Mouse (Mus musculus) CD4-positive, CD25-positive, alpha-beta regulatory T cell, adult 2 months (primary cell): ENCODE data around the gene Prpf3.
"Not testable (repeated sequence)": the region's sequence is repeated elsewhere in the genome, so short reads cannot be mapped to it uniquely, and the experiment has no call there.

ENCODE experiments used
- DNase-seq: peaks from one replicate; pipeline ENCODE4 v3.0.0-alpha.2; 2012; ENCODE audit warnings: low read depth, low spot score

The Prpf3 gene

GRCm38 (mm10) chr3:95881979-95882815, 26.5 kb upstream of the Prpf3 start, which contains the start of gene Ciart:
Gene Ciart (minus strand): TSS chr3:95882251.
- DNase-seq = peak; percentile 96

- DNase-seq = no peak
These were observed 23.4 kb upstream of the Prpf3 start for GRCm38 (mm10) chr3:95879063-95879462.

- DNase-seq = no peak
These were observed 16.4 kb upstream of the Prpf3 start for GRCm38 (mm10) chr3:95872048-95872447.

DNA sequence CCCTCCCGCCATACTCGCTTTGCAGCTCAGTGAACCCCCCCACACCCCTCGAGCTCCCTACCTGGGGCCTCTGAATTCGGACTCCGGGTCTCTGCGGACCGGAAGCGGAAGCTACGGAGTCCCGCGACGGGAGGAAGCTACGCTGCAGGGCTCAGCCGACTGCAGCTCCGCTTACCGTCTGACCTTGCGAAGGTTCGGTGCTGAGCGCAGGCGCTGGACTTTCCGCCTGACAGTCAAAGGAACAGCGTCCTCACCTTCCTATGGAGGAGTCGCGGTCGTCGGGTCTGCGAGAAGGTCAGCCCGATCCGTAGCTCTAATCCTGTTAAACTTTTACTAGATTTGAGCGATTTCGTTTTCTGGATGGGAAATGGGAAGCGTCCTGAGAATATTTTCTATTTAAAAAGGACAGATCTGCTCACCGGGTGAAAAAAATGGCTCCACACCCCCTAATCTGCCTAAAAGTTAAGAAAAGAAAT, 15.7 kb upstream of the Prpf3 start, which contains the start of gene Mrps21:
Gene Mrps21 (minus strand): TSS at position 128 of the 476 bp plus-strand sequence.
- DNase-seq = peak; percentile 86

DNA sequence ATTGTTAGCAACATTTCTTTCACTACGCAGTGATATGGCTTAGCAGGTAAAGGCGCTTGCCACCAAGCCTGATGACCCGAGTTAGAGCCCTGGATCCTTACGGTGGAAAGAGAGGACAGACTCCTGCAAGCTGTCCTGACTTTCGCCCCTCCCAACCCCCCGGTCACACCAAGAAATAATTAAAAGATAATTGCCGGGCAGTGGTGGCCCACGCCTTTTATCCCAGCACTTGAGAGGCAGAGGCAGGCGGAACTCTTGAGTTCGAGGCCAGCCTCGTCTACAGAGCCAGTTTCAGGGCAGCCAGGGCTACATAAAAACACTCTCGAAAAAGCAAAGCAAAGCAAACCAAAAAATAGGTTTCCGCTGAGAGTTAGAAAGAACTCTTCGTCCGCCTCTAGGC, 15.3 kb upstream of the Prpf3 start:
- DNase-seq = no peak

GRCm38 (mm10) chr3:95867408-95867807, 11.7 kb upstream of the Prpf3 start:
- no peak for DNase-seq

- no peak for DNase-seq
These were observed 10.4 kb upstream of the Prpf3 start for GRCm38 (mm10) chr3:95866071-95866470.

DNA sequence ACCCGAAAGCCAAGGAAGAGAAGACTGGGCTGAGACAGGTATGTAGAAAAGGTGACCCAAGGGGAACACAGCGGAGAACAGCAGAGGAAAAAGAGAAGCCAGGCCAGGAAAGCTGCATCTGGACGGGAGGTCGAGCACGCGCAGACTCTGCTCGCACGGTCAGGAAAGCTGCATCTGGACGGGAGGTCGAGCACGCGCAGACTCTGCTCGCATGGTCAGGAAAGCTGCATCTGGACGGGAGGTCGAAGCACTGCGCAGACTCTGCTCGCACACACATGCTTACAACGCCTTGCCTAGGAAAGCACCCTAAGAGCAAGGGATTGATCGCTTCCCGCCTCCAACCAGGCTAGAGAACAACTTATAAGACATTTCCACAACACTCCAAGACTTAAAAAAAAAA, 9.9 kb upstream of the Prpf3 start:
- DNase-seq = no peak

- no peak for DNase-seq
These were observed 9.4 kb upstream of the Prpf3 start for GRCm38 (mm10) chr3:95865050-95865449.

GRCm38 (mm10) chr3:95863578-95863977, 7.9 kb upstream of the Prpf3 start:
- DNase-seq = no peak

GRCm38 (mm10) chr3:95861796-95862195, 6.1 kb upstream of the Prpf3 start:
- peak; percentile 89 for DNase-seq

DNA sequence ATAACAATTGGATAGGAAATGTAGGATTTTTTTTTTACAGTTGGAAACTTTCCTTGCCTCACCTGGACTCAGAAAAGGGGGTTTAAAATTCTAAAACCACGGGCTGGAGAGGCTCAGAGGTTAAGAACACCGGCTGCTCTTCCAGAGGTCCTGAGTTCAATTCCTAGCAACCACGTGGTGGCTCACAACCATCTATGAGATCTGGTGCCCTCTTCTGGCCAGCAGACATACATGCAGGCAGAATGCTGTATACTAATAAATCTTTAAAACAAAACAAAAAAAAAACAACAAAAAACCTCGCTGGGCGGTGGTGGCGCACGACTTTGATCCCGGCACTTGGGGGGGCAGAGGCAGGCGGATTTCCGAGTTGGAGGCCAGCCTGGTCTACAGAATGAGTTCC, 5.5 kb upstream of the Prpf3 start:
- peak; percentile 76 for DNase-seq

- peak; percentile 48 for DNase-seq
These were observed 4.6 kb upstream of the Prpf3 start for GRCm38 (mm10) chr3:95860323-95860722.

GRCm38 (mm10) chr3:95858278-95858677, 2.6 kb upstream of the Prpf3 start:
- not testable (repeated sequence) for DNase-seq

- DNase-seq = not testable (repeated sequence)
These were observed 1.4 kb upstream of the Prpf3 start for GRCm38 (mm10) chr3:95857050-95857449.

GRCm38 (mm10) chr3:95856115-95856514, 430 bp upstream of the Prpf3 start:
- DNase-seq = no peak

DNA sequence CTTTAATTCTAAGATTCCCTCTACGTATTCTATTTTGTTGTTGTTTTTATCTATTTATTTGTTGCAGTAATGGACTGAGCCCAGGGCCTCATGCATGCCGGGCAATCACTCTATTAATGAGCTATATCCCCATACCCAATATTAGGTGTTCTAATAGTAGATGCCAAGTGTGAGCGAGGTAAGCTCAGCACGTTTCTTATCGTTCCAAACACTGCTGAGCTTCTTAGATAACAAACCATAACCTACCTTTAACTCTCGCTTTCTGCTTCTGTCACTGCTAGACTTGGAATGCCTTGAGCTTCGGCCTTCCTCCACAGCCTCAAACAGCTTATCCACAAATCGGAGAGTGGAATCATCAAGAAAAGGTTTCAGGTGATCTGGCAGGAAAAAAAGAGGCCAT, 4.4 kb downstream of the Prpf3 start:
- DNase-seq = no peak

- DNase-seq = no peak
These were observed 5.1 kb downstream of the Prpf3 start for GRCm38 (mm10) chr3:95850611-95851010.

DNA sequence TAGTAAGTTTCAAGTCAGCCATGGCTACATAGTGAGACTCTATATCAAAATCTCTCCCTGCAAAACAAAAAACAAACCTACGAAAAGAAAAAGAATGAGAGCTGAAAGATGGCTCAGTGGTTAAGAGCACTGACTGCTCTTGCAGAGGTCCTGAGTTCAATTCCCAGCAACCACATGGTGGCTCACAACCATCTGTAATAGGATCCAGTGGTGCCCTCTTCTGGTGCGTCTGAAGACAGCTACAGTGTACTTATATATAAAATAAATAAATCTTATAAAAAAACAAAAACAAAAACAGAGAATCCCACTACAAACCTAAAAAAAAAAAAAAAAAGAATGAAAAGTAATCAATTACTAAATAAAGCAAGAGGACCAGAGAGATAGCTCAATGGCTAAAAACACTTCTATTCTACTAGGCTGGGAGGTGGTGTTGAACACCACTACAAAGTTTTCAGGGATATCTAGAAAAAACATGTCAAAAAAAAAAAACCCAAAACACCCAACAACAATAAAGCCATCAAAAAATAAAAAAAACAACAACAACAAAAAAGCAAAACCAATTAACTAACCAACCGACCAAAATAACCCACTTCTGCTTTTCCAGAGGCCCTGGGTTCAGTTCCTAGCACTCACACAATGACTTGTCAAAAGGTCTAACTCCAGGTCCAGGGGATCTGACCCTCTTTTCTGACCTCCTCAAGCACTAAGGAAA, 13.0 kb downstream of the Prpf3 start:
- peak; percentile 46 for DNase-seq

DNA sequence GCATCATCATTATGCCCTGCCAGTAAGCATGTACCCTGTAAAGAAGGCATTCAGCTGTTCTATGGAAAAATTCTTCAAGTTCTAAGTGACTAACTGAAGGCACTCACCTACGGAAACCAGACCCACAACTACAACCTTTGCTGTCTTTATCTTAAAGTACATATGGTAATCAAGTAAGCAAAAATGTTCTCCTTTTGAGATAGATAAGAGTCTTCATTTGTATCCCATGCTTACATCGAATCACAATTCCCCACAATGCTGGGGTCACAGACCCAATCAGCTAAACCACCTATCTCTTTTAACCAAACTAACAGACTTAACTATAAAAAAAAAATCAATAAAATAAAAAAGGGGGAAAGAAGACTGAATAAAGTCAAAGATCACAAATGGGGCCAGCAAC, 16.4 kb downstream of the Prpf3 start:
- DNase-seq = no peak

DNA sequence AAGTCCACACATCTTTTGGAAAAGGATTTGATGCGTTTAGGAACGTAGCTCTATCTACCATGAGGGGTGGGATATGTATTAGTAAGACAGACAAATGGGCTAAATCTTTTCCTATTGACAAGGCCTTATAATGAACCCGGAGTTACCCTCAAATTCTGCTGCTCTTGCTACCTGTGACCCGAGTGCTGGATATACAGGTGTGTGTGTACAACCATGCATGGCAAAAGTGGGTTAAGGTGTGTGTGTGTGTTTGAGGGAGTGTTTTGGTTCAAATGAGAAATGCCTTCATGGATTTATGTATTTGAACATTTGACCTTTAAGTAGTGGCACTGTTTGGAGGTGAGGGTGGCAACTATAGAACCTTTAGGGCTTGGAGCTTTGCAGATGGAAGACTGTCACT, 26.6 kb downstream of the Prpf3 start:
- DNase-seq = no peak

DNA sequence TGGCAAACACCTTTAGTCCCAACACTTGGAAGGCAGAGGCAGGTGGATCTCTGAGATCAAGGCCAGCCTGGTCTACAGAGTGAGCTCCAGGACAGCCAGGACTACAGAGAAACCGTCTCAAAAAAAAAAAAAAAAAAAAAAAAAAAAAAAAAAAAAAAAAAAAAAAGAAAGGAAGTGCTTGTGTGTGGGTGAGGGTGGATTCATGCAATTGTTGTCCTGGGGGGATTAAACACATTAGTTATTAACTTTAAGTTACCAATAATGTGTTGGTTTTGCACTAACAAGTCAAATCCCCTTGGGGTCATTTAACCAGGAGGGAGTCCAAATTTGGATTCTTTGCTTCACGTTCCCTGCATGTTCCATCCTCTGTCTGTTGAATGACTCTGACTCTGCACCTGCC, 29.4 kb downstream of the Prpf3 start:
- no peak for DNase-seq
